Mouse (Mus musculus) erythroblast, embryonic 14.5 days (primary cell): ENCODE results near the gene Gas7.

ENCODE experiments used
- GATA1 ChIP-seq: IDR thresholded peaks from 2 replicates; pipeline ENCODE4 v1.6.1; 2012; ENCODE audit warnings: low read length, inconsistent platforms, mixed read lengths
- TAL1 ChIP-seq: IDR thresholded peaks from 3 replicates; pipeline ENCODE4 v1.6.1; 2012; ENCODE audit warnings: low read length, inconsistent platforms, mixed read lengths

- TF ChIP-seq GATA1 (no peak), TAL1 (no peak)
Measured at GRCm38 (mm10) chr11:67568815-67569214, 113.6 kb downstream of the Gas7 start.
